Mouse (Mus musculus): ENCODE results near the gene Lrmda.

DNA sequence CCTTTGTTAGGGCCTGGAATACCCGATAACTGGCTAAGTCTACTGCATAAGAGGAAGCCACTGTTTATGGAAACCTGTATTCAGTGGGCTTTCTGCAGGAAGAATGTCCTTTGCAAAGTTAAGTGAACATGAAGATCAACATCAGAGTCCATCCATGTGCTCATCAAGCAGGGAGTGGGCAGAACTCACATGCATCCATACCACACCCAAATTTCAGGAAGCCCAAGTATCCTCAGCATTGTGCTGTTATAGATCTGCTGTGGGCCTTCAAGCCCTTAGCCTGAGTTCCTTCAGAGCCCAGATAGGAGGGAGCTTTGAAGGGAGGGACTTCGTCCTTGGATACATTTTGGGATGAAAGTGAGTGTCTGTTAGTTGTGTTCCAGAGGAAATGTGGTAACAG is 681.2 kb downstream of the Lrmda start:
- TF ChIP-seq POLR2A (IDR thresholded peaks at IDR 0.05; ENCODE audit: insufficient read depth, low read depth, low read length) = no peak
- TF ChIP-seq CTCF (IDR thresholded peaks at IDR 0.05) = no peak
- TF ChIP-seq EP300 (IDR thresholded peaks at IDR 0.05; ENCODE audit: insufficient read depth, low read depth, low read length) = no peak

Measured in heart, adult 2 months (tissue).